Mouse (Mus musculus) kidney, adult 2 months (tissue): ENCODE data around the gene Arhgdia.

Experiments
- CTCF ChIP-seq: fragments of 200-500 bp; conservative IDR thresholded peaks from 2 replicates; pipeline ENCODE4 v1.5.1; 2011; ENCODE audit warnings: low read depth, mild to moderate bottlenecking, control low read depth, low read length, moderate library complexity, mixed read lengths; ENCODE audit not compliant: insufficient read depth, insufficient read length
- POLR2A ChIP-seq: fragments of 200-500 bp; IDR thresholded peaks from one replicate; pipeline ENCODE4 v1.6.1; 2011; ENCODE audit warnings: low read depth, low read length, control low read depth

DNA sequence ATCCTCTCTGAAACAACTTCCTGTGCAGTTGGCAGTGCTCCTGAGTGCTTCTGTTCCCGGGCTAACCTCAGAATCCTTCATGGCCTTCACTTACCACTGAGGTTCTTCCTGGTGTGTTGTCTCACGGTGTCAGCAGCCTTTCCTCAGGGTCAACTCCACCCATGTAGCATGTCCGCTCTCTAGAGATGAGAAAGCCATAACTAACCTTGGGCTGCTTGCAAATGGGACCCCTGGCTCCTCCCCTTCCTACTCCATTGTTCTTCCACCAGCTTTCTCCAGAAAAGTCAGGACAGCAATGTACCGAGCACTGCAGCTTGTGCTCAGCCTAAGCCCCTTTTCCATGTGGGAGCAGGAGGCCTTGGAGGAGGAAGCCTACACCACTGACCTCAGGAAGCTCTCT lies 25.3 kb upstream of the Arhgdia start:
- TF ChIP-seq POLR2A: no peak
- no peak for TF ChIP-seq CTCF
